Comparison of ENCODE assay signal across 15 mouse cellular contexts in genomic region chr14:117956051-117956450, GRCm38 (mm10).
DNase-seq lines count a peak whose midpoint lies in the region.
"Had no signal": no experiment of that assay in that cellular context is flagged by ENCODE, and none has a peak within 500 bp of the region (broad histone marks: within the 10 kb centered on the region; RNA-seq: fewer than 3 reads in every experiment).

No protein-coding gene starts in this region.

- DNase-seq in adrenal gland, postnatal 14 days = peak; percentile 21
- no peak for DNase-seq in adrenal gland, adult (ENCODE audit: inconsistent age in 2 of 2, low spot score in 1 of 2)
- DNase-seq in gastrocnemius, postnatal 25 days = peak; percentile 34
- no peak for DNase-seq in gastrocnemius, postnatal 10 days
- peak; percentile 27 to 36 for DNase-seq in heart, postnatal 10 days
- no peak for DNase-seq in heart, postnatal 4 days
- DNase-seq in adipocyte (ENCODE audit: low spot score) = peak; percentile 67
- no peak for DNase-seq in right cerebral cortex, postnatal 4 days
- DNase-seq: adrenal gland, postnatal 25 days; B cell, adult 2 months; cerebellum, adult 2 months; cerebellum, adult 9-11 months; cerebellum, postnatal 25 days; forebrain, postnatal 0 days; kidney, adult 2 months had no signal

- intact Hi-C loops in heart, postnatal 10 days (cut with DNase I) = no loop called here

Comparison
In these comparisons a context has a peak if more than half of its experiments do, and no peak if none do; other contexts are left out.
1. DNase-seq: peak in adrenal gland, postnatal 14 days (single experiment), gastrocnemius, postnatal 25 days (single experiment), heart, postnatal 10 days (2 of 2) and adipocyte (single experiment); none in adrenal gland, adult (0 of 2), gastrocnemius, postnatal 10 days (single experiment), heart, postnatal 4 days (single experiment) and right cerebral cortex, postnatal 4 days (single experiment).